Mouse (Mus musculus) right cerebral cortex, postnatal 36 days (tissue): ENCODE data around the gene Inha.

ENCODE experiments used
- DNase-seq, 2 experiments: peaks; one replicate each; pipeline ENCODE4 v3.0.0; 2022; ENCODE audit warnings: low spot score in 2 of 2, mixed read lengths in 1 of 2

Inha gene

DNA sequence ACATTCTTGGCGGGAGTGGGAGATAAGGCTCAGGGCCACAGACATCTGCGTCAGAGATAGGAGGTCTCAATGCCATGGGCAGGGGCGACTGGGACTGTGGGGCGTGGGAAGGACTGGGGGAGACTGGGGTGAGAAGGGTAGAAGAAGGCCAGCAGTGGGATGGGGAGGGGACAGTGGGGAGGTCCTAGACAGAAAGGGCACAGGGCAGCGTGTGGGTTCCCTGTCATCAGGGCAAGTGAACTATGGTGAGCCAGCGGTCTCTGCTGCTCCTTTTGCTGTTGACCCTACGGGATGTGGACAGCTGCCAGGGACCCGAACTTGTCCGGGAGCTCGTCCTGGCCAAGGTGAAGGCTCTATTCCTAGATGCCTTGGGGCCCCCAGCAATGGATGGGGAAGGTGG, at the start of gene Inha:
Gene Inha (plus strand): TSS at position 72 of the 400 bp plus-strand sequence.
- no peak for DNase-seq

DNA sequence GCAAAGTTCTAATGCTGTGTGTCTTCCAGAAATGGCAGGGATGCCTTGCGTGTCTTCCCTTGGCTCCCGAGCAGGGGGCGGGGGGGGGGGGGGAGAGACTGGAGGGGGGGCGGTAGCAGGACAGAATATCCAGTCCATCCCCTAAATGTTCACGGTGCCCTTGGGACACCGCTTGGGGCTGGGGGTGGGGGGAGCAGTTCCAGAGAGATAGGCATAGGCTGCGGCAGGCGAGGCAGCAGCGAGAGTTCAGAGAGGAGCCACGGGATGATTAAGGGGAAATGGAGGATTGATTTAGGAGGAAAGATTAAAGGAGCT, 49.2 kb upstream of the Inha start:
- no peak for DNase-seq

DNA sequence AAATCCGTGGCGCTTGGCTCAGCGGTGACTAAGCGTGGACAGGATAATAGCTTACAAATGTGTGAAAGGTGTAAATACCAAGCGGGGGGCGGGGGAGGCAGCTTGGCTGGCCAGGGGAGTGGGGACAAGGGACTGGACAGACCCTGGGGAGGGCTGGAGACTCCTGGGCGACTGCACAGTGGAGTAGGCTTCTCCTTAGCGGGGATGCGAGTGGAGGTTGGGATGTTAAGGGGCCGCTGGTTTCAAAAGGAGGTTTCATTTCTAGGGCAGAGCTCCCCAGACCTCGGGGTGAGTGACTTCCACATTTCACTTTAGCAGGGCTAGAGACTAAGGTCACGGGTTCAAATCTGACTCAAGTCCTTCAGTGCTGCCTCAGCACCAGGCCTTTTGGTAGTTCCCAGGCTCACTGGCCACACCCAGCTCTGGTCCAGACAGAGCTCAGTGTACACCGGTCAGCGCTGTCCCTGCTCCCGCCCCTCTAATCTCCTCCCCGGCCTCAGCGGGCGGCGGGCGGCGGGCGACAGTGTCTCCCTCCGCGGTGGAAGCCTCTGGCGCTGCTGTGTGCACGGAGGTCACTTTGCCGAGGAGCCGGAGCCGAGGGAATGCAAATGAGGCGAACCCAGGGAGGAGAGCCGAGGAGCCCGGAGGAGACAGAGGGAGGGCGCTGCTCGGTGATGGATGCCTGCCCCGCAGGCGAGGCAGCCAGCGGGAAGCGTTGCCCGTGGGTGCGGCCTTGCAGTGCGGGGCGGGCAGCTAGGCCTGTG, 48.7 kb upstream of the Inha start:
- DNase-seq, result peak in 1 of 2 experiments; percentile 53

DNA sequence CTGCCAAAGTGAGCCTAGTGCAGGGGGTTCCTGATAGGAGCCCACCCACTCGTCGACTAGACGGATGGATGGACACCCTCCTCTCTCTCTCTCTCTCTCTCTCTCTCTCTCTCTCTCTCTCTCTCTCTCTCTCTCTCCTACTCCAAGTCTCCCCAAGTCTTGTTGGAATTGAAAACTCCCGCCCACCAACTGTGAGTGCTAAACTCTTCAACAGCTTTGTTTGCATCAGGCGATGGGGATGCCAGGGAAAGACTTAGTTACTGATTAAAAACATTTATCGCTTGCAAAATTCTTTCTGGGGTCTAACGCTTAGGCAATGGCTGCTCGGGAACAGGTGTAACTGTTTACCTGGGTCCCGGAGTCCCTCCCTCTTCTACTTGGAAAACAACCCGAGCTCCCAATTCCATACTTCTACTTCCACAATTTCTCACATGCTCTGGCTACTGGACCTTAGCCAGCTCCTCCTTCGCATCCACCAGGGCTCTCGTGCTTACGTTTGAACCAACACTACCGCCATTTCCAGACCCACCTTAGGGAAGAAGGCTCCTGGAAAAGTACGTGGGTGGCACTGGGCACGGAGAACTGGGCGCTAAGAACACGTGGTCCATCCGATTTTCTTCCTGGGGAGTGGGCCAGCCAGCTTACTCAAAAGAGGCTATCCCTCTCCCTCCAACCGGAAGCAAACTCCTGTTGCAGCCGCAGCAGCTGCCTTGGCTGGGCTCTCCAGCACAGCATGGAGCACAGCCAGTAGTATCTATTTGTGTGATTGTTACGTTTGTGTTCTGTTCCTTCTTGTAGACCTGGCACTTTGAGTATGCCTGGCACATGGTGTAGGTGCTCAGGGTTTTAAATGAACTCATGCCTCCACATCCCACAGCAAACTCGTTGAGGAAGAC, 47.8 kb upstream of the Inha start:
- peak; percentile 60 to 64 for DNase-seq

DNA sequence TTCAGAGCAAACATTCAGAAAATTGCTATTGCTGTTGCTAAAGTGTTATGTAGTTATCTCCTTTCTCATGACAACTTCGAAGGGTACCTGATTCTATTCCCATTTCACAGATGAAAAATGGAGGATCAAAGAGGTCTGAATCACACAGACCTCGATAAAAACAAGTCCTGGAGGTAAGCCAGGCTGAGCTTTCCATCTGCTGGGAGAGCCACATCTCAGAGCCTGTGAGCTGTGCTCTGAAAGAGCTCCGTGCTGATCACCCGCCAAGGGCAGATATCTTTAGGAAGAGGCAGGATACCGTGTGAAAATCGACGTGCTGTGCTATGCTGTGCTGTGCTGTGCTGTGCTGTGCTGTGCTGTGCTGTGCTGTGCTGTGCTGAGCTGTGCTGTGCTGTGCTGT, 46.6 kb upstream of the Inha start:
- no peak for DNase-seq

DNA sequence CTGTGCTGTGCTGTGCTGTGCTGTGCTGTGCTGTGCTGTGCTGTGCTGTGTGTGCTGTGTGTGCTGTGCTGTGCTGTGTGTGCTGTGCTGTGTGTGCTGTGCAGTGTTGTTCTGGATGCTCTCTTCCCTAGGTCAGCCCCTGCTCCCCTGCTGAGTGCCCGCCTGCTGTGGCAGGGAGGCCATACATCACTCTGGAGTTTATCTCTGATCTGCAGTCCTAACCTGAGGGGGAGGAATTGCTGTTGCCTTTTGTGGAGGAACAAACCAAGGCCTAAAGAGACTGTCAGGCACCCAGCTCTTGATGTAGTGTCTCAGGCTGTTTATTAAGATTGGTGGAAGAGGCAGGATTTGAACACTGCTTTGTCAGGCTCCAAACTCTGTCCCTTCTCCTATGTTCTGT, 44.2 kb upstream of the Inha start:
- DNase-seq, result no peak

DNA sequence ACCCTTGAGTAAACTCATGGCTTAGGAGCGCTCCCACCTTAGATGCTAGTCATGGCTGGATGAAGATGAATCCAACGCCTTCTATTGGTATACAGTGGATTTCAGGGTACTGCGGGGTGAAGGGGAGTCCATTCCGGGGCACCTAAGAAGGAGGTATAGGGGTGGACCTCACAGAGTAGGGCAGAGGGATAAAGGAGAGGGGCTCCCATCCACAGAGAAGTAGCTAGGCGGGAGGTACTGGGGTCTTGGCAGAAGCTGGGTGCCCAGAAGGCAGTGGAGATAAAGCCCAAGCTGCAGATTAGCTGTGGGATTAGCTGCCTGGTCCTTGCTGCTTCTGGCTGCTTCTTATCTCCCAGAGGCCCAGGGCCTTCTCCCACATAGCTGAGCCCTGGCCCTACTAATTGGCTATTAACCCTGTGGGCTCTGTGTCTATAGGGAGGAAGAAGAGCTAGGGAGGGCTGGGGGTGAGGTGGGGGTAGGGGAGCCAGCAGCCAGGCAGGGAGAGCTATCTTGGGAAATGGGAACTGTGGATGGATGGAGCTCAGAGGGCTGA, 43.1 kb upstream of the Inha start:
- no peak for DNase-seq

DNA sequence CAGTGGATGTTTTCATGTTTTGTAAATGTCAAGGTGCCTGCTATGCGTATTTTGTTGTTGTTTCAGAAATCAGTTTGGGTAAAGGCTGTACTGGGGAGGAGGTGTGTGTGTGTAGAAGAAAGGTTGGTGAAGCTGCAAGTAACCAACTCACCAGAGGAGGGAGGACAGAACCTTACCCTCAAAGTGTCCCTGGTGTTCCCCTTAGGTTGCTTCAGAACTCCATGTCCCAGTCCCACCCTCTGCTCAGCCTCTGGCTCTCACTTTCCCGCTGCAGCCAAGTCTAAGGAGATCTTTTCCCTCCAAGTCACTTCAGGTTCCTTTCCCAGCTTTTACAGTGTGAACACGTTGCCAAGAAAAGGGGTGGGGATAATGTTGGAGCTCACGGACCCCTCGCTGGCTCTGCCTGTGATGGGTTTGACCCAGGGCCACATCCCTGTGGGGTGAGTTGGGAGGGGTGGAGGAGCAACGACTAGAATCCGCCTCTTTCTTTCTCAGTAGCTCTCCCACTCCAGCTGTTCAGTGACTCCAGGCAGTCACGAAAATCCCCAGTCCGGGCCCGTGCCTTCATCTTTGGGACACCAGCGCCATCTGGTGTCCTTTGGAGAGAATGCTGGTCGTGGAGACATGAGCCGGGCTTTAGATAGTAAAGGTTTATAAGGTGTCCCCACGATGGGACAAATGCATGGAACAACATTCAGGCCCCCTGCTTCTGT, 39.5 kb upstream of the Inha start:
- DNase-seq, result peak; percentile 68 to 76

DNA sequence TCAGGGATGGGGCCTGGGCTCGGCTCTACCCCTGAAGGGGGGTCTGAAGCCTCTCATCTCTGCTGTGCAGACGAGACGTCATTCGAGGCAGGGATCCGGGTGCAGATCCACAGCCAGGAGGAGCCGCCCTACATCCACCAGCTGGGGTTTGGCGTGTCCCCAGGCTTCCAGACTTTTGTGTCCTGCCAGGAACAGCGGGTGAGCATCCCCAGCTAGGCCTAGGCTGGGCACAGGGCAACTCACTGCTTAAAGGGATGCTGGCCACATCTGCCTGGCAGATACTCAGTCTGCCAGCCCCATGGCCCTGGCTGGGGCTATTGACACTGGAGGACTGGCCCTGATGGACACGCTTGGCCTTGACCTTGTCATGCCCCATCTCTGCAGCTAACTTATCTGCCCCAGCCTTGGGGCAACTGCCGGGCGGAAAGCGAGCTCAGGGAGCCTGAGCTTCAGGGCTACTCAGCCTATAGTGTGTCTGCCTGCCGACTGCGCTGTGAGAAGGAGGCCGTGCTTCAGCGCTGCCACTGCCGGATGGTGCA, 37.5 kb upstream of the Inha start:
- no peak for DNase-seq

DNA sequence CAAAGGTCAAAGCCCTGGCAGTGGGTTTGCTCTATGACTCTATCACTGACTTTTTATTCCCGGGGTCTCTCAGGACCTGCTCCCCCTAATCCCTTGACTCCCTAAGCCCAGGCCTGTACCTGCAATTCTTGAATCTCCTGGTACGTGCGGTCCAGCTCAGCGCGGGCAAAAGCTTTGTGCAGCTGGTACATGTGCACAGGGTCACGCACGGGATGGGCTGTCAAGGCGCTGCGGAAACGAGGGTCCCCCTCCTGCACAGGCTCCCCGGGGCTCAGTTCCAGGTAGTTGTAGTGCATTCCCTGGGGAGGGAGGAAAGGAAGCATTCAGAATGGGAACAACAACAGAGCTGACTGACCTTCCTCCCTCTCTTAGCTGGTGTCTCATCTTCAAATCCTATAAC, 30.4 kb upstream of the Inha start:
- no peak for DNase-seq

DNA sequence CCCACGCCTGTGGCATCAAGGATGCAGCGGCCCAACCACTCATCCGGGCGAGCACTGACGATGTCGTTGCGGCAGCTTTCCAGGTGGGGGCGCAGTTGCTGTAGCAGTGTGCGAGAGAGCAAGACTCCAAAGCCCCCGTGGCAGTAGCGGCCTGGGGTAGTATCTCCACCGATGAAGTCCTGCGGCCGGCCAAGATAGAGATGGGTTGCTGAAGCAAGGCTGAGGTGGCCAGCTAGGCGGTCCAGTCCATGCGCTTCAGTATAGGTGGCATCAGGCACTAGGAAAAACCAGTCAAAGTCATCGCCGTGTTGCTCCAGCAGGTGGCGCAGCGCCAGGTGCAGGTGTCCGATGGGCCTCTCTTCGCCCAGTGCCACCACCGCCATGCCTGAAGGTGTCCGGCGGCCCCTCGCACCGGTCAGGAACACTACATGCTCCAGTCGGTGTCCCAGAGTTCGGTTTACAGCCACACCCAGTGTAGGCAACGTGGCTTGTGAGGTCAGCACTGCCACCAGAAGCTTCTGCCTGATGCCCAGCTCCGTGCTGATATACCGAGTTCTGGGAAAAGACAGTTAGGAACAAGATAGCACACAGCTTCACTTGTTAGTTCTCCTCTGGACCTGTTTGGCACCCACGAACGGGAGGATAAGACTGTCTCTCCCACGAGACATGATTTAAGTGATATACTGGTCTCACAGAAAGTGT, 29.5 kb upstream of the Inha start:
- peak; percentile 73 to 78 for DNase-seq

DNA sequence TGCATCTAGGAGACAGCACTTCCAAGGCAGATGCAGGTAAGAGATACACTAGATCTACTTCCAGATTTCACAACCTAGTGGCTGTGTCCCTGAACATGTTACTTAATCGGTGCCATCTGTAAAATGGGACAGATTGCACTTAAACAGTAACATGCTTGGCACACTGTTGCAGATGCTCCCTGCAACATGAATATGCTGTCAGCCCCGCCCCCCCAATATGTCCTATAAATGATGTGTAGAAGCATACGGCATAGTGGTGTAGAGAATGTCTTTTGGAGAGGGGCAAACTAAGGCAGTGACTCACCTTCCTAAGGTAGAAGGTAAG, 28.9 kb upstream of the Inha start:
- no peak for DNase-seq

DNA sequence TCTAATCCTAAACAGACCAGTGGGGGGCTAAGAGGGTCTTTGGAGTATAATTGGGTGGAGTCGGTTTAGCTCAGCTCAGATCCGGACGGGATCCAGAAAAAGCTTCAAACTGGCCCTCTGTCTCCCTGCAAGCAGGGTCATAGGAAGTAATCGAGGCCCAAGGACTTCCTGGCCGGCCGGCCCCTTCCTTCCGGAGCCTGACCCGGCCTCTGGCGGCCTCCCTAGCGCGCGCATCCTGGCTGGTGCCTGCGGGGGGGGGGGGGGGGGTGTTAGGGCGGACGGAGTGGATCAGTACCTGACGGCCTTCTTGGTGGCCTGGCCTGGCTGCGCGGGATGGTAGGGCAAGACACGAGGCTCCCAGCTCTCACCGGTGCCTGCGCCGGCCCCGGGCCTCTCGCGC, 28.4 kb upstream of the Inha start:
- no peak for DNase-seq

DNA sequence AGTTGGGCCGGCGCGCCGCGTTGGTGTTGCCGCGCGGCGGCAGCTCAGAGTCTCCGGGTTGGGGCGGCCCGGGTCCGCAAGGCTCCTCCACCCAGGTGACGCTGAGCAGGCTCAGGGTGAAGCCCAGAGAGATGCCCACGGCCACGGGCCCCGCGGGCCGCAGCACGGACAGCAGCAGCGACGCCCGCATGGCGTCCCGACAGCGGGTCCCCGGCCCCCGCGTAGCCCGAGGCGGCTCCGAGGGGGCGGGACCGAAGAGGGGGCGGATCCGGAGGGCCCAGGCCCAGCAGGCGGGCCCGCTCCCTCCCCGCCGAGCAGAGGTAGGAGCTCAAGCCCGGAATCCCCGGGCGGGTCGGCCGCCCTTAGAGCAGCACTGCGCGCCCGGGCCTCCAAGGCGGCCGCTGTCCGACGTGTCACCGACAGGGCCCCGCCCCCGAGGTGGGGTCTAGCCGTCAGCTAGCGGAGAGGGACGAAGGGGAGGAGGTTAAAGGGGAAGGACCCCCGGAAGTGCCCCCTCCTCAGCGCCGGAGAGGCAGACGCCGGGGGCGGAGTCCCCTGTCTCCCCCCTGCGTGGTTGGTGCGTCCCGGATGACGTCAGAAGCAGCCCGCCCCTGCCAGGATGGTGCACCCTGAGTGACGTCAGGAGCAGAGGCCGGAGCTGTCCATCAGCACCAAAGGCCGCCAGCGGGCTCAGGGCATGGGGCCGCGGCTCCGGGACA, 27.8 kb upstream of the Inha start, which contains the start of the genes Chpf and Tmem198:
Gene Chpf (minus strand): TSS at position 392 of the 719 bp plus-strand sequence.
Gene Tmem198 (plus strand): TSS at position 617 of the 719 bp plus-strand sequence.
- peak; percentile 97 for DNase-seq

DNA sequence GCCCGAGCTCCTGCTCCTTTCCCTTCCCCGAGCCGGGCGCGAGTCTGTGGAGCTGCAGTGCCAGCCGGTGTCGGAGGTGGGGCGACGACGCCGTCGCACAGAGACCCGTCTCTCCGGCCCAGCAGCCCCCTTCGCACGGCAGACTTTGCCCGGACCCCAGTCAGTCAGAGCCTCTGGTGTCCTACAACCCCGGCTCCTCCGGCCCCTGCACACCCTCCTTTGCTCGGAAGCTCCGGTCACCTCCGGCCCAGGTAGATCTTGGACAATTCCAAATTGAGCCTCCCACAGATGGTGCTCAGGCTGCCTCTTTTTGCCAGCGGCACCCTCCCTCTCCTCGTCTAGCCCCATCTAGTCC, 27.3 kb upstream of the Inha start:
- DNase-seq, result no peak

DNA sequence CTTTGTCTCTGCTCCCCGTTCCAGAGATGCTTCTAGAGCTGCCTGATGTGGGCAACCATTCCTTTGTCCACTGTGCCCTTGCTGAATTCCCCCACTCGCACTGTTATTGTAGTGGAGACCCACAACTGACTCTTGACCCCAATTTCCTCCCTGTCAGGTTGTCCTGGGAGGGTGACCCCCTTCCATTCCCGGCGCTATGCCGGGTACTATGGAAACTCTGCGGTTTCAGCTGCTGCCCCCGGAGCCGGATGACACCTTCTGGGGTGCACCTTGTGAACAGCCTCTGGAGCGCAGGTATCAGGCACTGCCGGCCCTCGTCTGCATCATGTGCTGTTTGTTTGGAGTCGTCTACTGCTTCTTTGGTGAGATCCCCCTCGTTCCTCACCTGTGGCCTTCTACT, 26.8 kb upstream of the Inha start:
- no peak for DNase-seq

DNA sequence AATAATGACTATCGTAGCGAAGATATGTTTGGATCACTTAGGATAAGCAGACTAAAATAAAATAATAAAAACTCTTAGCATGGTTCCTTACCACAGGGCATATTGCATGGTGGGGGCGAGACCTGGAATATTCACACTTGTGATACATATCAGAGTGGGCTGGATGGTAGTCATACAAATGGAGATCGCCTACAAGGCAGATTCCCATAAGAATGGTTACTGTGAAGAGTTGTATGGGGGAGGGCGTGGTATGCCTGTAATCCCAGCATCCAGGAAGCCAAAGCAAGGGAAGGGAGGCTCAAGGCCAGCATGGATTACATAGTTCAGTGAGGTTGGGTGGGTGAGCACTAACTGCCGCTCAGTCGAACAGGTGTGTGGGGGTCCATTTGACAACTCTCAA, 26.1 kb upstream of the Inha start:
- peak in 1 of 2 experiments; percentile 44 for DNase-seq

DNA sequence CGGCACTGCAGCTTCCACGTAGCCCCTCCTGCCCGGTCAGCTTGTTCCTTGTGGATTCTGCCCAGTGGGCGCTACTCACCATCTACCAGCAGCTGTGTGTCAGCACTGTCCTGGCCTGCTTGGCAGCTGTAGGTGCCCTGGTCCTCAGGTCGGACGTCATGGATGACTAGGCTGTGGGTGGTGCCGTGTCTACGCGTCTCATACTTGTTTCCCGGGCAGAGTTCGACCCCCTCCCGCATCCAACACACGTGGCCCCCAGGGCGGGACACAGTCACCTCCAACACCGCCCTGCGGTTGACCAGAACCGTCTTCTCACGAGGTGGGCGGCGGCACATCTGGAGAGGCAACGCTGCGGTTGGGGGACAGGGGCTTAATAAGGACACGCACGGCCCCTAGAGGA, 20.3 kb upstream of the Inha start:
- no peak for DNase-seq

DNA sequence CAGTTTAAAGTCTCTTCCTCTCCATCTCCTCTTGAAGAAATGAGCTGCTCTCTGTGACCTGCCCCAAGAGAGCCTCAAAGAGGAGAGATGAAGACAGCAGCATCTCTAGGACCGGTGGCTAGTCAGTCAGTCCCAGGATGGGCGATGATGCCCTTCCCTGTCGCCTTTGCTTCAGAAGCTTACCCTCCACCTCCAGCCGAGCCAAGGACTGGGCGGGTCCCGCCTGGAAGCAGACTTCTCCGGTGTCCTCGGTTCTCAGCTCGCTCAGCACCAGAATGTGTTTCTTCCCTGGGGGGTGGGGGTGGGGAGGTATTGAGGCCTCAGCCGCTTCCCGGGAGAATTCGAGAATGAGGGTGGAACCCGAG, 19.9 kb upstream of the Inha start:
- no peak for DNase-seq

DNA sequence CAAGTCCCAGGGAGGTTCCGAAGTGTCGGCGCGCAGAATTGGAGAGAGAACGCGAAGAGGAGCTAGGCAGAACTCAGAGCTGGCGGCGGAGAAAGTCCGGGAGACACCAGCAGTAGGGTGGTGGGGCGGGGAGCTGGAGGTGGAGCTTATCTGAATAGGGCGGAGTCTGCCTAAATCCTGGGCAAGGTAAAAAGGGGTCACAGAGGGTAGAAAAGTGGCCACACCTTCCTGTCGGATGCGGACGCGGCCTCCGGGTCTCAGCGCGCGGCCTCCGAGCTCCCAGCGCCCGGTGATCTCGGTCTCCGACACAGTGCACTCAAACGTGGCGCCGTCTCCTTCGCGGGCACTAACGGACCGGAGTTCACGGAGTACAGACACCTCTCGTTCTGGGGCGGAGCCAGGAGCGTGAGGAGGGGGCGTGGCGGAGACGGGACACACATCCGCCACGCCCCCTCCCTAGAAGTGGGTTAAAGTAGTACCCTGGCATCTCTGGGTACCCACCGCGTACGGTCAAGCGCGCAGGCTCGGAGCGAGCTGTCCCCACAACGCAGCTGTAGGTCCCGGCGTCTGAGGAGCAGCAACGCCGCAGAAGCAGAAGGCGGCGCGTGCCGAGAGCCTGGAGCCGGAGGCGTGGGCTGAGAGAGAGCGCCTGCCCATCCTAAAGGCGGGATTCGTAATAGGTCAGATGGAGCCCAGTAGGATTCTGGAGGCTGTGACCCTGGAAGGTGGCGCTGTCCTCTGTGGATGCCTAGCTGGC, 19.3 kb upstream of the Inha start:
- peak; percentile 56 to 58 for DNase-seq
